Mouse (Mus musculus): ENCODE data around the gene Ldhc.
"Not testable (repeated sequence)": the region's sequence is repeated elsewhere in the genome, so short reads cannot be mapped to it uniquely, and the experiment has no call there.

Gene Ldhc

DNA sequence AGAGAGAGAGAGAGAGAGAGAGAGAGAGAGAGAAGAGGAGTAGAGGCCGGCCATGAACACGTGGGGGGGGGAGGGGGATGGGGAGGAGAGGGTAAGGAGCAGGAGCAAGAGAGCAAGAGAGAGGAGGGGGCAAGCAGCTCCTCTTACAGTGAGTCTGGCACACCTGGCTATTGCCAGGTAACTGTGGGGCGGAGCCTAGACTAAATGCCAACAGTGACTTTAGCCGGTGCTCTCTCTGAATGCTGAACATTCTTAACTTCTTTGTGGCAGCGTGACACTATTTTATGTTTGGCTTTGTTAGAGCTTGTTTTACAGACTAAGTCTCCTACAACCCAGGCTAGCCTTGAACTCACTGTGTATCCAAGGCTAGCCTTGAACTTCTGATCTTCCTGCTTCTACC, 18.7 kb upstream of the Ldhc start:
- DNase-seq (ENCODE audit: low spot score in 2 of 2) = no peak

DNA sequence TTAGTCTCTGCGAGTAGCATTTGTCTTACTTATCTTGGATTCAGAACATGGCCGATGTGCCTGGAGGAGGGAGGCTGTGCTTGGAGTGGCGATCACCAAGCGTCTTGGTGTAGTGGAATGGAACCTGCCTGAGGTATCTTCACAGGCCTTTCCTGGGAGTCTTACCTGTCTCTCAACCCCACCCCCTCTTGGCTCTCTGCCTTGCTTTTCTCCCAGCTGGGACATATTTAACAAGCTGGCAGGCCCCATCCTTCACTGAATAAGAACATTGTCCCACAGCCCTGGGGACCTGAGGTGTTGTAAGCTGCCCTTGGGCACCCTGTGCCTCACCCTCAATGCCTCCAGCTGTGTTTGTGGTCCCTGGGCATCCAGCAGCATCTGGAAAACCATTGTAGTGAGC, 17.4 kb upstream of the Ldhc start:
- DNase-seq (ENCODE audit: low spot score in 2 of 2) = no peak

DNA sequence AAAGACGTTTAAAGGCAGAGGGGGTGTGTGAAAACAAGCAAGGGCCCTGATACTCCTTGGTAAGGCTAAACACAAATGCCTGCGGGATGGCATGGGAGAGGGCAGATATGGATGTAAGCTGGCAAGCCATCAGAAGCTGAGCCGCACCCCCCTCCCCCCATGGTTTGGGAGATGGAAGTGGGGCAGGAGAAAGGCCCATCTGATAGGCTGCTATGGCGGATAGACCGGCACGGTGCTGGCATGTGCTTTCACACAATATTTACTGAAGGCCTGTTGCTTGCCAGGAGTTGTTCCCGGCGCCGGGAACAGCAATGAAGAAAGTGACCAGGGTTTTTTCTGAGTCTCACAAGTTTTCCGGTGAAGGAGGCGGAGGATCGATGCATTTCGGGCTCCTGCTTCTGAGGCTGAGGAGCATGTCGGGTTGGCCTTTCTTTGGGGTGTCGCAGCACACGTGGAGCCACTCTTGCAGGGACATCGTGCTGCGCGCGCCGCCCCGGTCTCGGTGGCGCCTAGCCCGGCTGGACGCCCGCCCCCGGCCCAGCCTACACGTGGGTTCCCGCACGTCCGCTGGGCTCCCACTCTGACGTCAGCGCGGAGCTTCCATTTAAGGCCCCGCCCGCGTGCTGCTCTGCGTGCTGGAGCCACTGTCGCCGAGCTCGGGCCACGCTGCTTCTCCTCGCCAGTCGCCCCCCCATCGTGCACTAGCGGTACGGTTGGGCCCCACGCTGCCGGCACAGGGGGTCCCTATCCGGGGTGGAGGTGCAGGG, 15.6 kb upstream of the Ldhc start:
- DNase-seq (ENCODE audit: low spot score in 2 of 2) = peak; percentile 85 to 92

DNA sequence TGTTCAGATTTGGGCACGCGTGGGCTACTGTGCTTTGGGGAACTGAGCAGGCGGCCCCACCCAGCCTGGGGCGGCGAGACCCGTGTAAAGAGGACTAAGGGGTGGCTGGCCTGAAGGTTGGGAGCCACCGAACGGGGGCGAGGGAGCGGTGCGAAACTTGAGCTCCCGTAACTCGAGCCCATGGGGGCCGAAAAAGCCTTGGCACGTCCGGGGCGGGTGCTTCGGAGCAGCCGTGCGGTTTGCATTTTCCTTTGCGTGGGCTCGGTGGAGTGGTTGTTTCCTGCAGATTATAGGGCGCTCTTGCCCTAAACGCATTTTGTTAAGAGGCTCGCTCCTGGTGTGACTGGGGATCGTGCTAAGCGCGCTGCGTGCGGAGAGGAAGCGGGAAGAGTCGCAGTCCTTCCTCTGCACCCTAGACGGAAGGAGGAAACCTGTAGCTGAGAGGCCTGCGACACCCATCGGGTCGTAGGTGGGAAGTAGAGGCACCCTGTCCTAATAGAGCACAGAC, 15.0 kb upstream of the Ldhc start:
- peak in 1 of 2 experiments; percentile 52 for DNase-seq (ENCODE audit: low spot score in 2 of 2)

DNA sequence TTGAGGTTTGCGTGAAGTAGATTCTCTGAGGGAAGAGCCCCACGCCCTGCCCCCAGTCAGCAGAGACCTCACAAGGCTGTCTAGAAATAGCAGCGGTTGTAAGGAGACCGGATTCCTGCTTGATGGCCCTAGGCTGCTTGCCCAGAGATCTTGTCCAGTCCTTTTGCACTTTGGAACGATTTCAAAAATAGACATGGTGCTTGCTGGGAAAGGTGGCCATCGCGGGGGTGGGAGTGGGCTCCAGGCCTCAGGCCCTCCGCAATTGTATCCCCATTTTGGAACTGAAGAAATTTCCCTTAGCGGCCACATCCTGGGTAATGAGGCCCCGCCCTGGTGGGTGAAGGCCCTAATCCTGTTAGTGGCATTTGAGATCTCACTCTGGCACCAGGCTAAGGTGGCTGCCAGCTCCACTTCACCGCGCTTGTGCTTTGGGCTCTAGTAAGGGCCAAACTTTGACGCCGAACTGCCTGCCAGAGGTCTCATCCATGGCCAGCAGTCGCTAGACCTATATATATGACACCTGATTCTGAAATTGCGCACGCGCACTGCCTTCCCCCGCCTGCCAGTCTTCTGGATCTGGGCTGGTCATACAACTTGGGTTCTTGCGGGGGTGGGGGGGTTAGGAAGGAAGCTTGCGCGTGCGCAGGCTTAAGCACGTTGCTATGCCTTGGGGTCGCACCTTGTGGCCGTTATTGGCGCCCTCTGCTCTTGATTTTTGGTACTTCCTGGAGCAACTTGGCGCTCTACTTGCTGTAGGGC, 14.3 kb upstream of the Ldhc start:
- DNase-seq (ENCODE audit: low spot score in 2 of 2) = peak; percentile 70 to 78

DNA sequence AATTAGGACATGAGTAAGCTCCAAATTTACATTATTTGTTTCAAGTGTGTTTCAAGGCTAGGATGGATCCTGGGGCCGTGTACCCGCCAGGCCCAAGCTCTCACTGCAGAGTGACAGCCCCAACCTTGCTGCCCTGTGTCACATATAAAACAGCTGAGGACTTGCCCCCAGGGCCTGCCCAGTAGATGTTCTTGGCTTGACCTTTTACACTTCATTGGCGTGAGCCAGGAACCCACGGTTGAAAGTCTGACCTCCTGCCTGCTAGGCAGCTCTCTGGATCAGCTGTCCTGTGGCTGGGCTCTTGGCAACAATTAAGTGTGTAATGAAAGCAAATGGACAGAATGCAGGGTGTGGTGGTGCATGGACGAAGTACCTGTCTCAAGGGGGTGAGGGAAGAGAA, 11.7 kb upstream of the Ldhc start:
- no peak for DNase-seq (ENCODE audit: low spot score in 2 of 2)

DNA sequence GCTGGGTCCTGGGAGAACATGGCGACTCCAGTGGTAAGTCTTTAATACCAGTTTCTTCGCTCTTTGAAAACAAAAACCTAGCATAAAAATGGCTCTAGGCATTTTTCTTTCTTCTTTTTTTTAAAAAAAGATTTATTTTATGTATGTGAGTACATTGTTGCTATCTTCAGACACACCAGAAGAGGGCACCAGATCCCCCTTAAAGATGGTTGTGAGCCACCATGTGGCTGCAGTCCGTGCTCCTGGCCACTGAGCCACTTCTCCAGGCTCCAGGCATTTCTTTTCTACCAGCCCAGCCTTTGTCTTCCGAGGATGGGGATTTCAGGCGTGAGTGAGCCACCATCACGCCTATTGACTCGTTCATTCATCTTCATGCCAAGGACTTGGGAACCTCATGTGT, 10.0 kb upstream of the Ldhc start:
- DNase-seq (ENCODE audit: low spot score in 2 of 2) = no peak

DNA sequence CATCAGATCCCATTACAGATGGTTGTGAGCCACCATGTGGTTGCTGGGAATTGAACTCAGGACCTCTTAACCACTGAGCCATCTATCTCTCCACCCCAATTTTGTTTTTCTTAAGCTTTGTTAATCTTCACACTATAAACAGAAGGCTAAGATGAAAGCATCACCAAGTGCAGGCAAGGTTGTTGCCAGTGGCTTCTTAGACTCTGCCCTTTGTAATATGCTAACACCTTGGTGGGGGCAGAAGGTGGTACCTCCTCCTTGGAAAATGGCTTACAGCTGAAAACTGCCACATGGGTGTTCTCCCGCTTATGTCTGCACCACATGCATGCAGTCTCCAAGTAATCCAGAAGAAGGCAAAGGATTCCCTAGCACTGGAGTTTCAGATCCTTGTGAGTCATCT, 8.3 kb upstream of the Ldhc start:
- DNase-seq (ENCODE audit: low spot score in 2 of 2) = no peak

DNA sequence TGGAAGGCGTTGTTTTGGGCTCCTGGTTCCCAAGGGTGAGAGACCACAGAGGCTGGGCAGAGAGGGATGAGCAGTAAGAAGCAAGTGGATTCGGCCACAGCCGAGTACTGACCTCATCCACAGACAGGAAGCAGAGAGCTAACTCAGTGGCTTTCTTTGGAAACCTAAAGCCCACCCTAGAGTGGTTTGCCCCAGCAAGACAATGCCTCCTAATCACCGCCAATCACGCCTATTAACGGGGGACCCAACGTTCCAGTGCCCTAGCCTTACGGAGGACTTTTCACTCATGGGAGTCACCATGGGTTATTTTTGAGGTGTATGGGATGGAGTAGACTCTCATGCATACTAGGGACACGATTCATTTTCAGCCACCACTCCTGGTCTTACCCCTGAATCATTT, 7.6 kb upstream of the Ldhc start:
- no peak for DNase-seq (ENCODE audit: low spot score in 2 of 2)

DNA sequence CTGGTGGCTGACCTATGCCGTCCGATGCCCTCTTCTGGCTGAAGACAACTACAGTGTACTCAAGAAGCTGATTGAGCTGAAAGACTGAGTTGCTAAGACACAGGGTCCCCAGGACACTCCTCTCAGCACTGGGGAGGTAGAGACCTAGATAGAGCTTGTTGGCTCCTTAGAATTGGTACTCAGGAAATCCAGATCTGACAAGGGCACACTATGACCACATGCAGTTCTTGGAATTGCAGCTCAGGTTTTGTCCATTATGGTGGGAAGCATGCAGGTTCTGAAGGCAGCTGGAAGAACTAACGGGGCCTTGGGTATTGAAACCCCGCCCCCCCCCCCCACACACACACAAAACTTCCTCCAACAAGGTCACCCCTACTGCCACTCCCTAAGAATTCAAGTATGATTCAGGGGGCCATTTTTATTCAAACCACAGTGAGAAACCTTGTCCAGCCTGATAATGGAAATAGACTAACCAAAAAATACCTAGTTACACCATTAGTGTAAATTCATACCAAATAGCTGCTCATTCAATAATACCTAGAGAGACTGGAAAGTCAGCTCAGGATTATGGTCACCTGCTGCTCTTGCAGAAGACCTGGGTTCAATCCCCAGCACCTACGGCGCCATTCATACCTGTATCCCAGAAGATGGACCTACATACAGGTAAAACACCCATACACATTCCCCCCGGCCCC, 5.0 kb upstream of the Ldhc start:
- no peak for DNase-seq (ENCODE audit: low spot score in 2 of 2)

DNA sequence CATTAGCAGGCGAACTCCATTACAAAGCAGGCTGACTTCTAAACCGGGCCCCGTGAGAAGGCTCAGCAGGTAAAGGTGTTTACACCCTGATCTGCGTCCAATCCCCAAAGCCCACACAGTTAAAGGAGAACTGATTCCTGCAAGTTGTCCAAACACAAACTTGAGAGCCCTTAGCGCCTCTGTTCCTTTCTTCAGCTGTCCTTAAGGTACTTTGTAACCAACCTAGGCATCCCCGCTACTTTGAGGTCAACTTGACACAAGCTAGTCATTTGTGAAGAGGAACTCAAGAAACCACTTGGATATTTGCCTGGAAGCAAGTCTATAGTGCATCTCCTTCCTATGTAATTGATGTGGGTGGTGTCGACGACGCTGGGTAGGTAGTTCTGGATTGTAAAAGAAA, 3.6 kb upstream of the Ldhc start:
- DNase-seq (ENCODE audit: low spot score in 2 of 2) = no peak

DNA sequence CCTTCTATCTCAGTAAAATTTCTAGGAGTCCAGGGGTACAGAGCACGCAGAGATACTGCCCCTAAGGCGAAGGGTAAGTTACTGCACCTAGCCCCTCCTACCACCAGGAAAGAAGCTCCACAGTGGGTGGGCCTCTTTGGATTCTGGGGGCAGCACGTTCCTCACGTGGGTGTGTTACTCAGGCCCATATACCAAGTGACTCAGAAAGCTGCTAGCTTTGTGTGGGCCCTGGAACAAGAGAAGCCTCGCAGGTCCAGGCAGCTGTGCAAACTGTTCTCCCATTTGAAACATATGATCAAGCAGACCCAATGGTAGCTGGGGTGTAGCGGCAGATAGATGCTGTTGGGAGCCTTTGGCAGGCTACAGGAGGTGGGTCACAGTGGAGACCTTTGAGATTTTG, 2.0 kb upstream of the Ldhc start:
- no peak for DNase-seq (ENCODE audit: low spot score in 2 of 2)

DNA sequence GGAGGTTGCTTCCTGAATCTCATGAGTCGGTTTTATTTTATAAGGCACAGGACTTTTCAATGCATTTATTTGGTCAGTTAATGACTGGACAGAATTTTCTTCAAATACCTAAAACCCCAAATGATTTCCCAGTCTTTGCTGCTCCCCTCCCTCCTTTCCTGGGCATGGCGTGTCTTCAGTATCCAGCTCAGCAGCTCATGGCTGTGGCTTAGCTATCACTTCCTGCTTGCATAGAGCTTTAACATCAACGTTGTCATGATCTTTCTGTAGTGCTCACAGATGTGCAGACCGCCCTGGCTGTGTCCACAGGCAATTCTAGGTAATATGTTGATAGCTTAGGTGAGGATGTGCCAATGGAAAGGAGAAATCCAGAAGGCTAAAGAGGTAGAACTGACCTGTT, 11.0 kb downstream of the Ldhc start:
- no peak for DNase-seq (ENCODE audit: low spot score in 2 of 2)

DNA sequence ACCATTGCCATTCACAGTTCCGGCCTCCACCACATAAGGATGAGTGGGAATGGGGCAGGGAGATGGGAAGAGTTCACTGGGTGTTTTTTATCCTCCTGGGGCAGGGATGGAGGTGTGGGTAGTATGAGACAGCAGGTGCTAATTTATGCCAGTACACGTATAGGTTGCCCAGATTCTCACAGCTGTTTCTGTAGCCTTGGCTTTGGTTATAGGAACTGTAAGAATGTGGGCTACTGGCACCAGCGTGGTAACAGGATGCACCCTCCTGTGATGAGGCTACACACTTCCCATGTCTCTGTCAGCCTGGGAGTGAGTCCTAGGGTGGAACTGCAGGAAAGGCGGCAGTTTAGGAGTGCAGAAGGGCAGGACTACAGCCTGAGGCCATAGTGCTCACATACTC, 15.8 kb downstream of the Ldhc start:
- DNase-seq (ENCODE audit: low spot score in 2 of 2) = no peak

DNA sequence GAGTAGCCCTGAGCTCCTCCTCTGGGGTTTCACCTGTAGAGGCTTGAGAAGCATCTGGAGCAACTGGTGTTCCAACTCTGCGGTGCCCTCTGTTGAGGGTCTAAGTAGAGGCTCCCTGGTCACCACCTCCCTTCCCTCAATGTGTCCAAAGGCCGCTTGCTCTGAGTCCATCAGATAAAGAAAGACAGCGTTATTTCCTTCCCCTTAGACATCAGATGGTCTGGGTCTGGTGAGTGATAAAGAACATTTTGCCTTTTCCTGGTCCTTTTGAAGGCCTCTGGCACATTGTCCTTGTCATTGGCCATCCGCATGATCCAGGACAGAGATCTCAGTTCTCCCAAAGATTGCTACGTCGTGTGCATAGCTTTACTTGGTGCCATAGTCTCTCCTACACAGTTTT, 16.3 kb downstream of the Ldhc start:
- DNase-seq (ENCODE audit: low spot score in 2 of 2) = no peak

DNA sequence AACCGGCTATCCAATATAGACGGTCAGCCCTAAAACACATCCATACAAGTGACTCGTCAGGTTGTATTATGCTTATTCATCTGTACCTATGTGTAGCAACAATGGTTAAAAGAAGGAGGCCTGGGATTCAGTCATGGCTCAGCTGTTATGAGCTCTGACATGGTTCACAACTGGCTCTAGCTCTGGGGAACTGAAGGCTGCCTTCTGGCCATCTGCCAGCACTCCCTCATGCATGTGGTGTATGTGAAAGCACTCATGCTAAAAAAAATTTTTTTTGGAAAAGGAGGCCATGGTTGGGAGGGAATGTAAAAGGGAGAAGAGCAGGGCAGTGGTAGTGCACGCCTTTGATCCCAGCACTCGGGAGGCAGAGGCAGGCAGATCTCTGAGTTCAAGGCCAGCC, 18.8 kb downstream of the Ldhc start:
- DNase-seq (ENCODE audit: low spot score in 2 of 2) = no peak

DNA sequence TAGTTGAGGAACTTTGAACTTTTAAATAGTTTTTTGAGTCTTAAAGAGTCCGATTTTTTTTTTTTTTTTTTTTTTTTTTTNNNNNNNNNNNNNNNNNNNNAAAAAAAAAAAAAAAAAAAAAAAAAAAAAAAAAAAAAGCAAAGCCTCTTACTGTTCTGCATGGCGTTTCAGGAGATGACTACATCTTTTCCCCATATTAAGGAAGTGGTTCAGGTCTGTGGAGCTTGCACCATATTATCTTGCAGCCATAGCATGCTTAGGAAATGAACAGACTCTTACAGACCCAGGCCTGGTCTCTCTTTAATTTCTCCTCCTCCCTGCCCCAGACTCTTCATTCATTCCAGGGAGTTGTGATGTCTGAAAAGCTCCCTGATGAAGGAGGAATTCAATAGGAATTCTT, 20.0 kb downstream of the Ldhc start:
- DNase-seq (ENCODE audit: low spot score in 2 of 2) = no peak

DNA sequence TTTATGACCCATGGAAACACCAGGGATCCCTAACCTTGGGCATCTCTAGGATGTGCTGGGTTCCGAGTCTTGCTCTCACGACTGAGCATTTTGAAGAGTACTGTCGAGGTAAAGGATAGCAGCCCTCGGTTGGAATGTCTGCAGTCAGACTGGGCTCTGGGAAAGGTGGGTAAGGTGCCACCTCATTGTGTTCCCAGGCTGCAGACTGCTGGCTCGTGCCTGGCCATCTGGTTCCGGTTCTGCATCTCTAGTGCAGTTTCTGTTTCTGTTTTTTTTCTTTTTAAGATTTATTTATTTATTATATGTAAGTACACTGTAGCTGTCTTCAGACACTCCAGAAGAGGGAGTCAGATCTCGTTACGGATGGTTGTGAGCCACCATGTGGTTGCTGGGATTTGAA, 20.9 kb downstream of the Ldhc start:
- not testable (repeated sequence) for DNase-seq (ENCODE audit: low spot score in 2 of 2)

DNA sequence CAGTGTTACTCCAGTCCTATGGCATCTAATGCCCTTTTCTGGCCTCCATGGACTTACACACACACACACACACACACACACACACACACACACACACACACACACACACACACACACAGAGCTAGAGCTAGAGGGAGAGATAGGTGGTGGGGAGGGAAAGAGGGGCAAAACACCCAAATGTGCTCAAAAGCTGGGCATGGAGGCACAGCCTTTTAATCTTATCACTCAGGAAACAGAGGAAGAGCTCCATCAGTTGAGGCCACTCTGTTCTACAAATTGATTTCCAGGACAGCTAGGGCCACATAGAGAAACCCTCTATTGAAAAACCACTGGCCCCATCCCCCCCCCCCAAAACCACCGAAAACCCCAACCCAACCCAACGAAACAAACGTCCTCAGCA, 22.3 kb downstream of the Ldhc start:
- no peak for DNase-seq (ENCODE audit: low spot score in 2 of 2)

DNA sequence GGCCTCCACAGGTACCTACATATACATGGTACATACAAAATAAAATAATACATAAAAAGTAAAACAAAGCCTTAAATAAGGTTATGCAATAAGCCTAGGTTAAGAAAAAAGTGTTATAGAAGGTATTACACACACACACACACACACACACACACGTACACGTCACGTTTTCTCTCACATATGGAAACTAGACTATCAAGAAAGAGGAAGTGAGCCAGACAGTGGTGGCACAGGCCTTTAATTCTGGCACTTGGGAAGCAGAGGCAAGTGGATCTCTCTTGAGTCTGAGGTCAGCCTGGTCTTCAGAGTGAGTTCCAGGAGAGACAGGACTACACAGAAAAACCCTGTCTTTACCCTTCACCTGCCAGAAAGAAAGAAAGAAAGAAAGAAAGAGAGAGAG, 34.5 kb downstream of the Ldhc start:
- no peak for DNase-seq (ENCODE audit: low spot score in 2 of 2)

DNA sequence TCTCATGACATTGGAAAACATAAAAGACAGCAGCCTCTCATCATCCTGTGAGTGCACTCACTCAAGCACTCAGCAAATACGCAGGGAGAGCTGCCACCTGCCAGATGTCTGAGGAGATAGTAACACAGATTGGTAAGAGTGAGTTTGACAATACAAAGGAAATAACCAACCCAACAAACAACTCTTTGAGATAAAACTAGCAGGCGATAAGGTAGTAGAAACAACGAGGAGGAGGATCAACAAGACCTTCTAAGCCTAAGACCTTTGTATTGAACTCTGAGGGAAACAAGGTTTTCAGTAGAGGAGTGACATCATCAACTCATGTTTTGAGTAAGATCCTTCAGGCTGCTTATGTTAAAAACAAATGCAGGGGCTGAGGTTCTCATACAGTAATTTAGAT, 38.3 kb downstream of the Ldhc start:
- DNase-seq (ENCODE audit: low spot score in 2 of 2) = peak; percentile 6 to 11

DNA sequence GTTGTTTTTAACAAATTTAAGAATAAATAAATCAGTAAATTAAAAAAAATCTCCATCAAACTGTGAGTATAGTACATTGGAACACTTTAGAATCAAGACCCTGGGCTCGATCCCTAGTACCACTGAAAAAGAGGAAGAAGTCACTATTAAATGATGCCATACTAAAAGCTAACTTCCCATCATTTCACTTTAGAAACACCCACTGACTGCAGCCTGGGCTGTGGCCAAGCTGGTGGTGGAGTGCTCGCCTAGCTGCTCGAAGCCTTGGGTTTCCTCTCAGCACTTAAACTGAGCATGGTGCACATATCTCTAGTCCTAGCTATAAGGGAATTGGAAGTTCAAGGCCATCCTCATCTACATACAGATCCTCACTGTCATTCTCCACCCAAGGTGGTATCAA, 50.2 kb downstream of the Ldhc start:
- DNase-seq (ENCODE audit: low spot score in 2 of 2) = no peak

DNA sequence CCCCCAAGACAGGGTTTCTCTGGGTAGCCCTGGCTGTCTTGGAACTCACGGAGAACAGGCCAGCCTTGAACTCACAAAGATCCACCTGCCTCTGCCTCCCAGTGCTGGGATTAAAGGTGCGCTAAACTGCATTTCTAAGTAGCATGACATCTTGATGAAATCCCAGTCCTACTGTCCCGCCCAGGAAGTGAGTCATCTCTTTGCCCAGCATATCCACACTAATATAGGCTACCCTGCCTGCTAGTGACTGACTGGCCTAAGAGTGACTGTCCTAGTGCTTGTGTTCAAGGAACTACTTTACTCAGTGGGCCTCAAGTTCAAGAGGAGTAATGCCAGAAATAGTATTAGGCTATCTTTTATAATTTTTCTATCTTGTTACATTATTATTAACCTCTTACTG, 55.4 kb downstream of the Ldhc start:
- DNase-seq (ENCODE audit: low spot score in 2 of 2) = no peak
